Mouse (Mus musculus) ES-Bruce4 (cell line): ENCODE data around the gene Myo9b. TPM values are rescaled to one million over a fixed set of nuclear protein-coding genes. Genes with fewer than 3 reads are reported as not detected.

Experiments
- H3K27ac ChIP-seq: 2 replicates; pipeline ENCODE4 v1.5.1; 2012; ENCODE audit warnings: low read length, inconsistent platforms; ENCODE audit not compliant: insufficient read depth
- H3K27me3 ChIP-seq: 2 replicates; pipeline ENCODE4 v1.6.1; 2012; ENCODE audit warnings: mild to moderate bottlenecking, low read length, inconsistent platforms; ENCODE audit not compliant: control insufficient read depth, poor library complexity, insufficient read depth, severe bottlenecking
- H3K36me3 ChIP-seq: 2 replicates; pipeline ENCODE4 v1.6.1; 2012; ENCODE audit warnings: inconsistent platforms, mild to moderate bottlenecking, low read length, moderate library complexity; ENCODE audit not compliant: control insufficient read depth, poor library complexity, insufficient read depth, severe bottlenecking
- H3K4me1 ChIP-seq: one replicate; pipeline ENCODE4 v1.8.1; 2011; ENCODE audit warnings: low read length; ENCODE audit not compliant: control insufficient read depth, insufficient read depth
- H3K4me3 ChIP-seq: 2 replicates; pipeline ENCODE4 v1.5.1; 2011; ENCODE audit warnings: low read depth, mild to moderate bottlenecking, low read length
- H3K9ac ChIP-seq: 2 replicates; pipeline ENCODE4 v1.6.1; 2012; ENCODE audit warnings: low read depth, mild to moderate bottlenecking, inconsistent platforms; ENCODE audit not compliant: poor library complexity, severe bottlenecking
- H3K9me3 ChIP-seq: replicated peaks from 2 replicates; pipeline ENCODE4 v1.6.1; 2012; ENCODE audit warnings: mild to moderate bottlenecking, low read length, inconsistent platforms; ENCODE audit not compliant: control insufficient read depth, poor library complexity, insufficient read depth, severe bottlenecking
- CTCF ChIP-seq: IDR thresholded peaks from one replicate; pipeline ENCODE4 v1.8.1; 2011; ENCODE audit warnings: low read depth, low read length
- EP300 ChIP-seq: IDR thresholded peaks from 2 replicates; pipeline ENCODE4 v1.6.1; 2011; ENCODE audit warnings: low read depth, low read length; ENCODE audit not compliant: insufficient read depth
- POLR2A ChIP-seq: IDR thresholded peaks from one replicate; pipeline ENCODE4 v1.8.1; 2011; ENCODE audit warnings: low read length; ENCODE audit not compliant: insufficient read depth
- polyA plus RNA-seq: library from polyadenylated mRNA; stranded (reverse); fragments of >200 nt; gene quantifications from 2 replicates; pipeline ENCODE4 v1.2.4, GENCODE M21; 2011; ENCODE audit warnings: low read depth; ENCODE audit not compliant: missing spikeins, insufficient read depth, insufficient read length

The Myo9b gene
- polyA plus RNA-seq, 1 experiment = 37.3 TPM

- peaks cover 9% of the 10 kb centered on the region for H3K4me1 ChIP-seq
- peak overlapping the region; percentile 11; the same call in 1 of the 2 replicates for H3K9ac ChIP-seq
- H3K27ac ChIP-seq = no peak overlapping the region
- peak overlapping the region; percentile 49 for H3K4me3 ChIP-seq
- no peaks in the 10 kb centered on the region for H3K36me3 ChIP-seq
- H3K27me3 ChIP-seq = no peaks in the 10 kb centered on the region
- TF ChIP-seq CTCF (no peak), EP300 (no peak), POLR2A (no peak)
- no peaks in the 10 kb centered on the region for H3K9me3 ChIP-seq
These were observed 104.0 kb downstream of the Myo9b start for GRCm38 (mm10) chr8:71376423-71377030.

GRCm38 (mm10) chr8:71379008-71379407, 106.5 kb downstream of the Myo9b start:
- no peak overlapping the region for H3K27ac ChIP-seq
- H3K9ac ChIP-seq = no peak overlapping the region
- no peak overlapping the region for H3K4me3 ChIP-seq
- peaks cover 10% of the 10 kb centered on the region for H3K4me1 ChIP-seq
- TF ChIP-seq EP300 = no peak
- TF ChIP-seq POLR2A = no peak
- no peak for TF ChIP-seq CTCF
- no peaks in the 10 kb centered on the region for H3K36me3 ChIP-seq
- H3K9me3 ChIP-seq = no peaks in the 10 kb centered on the region
- H3K27me3 ChIP-seq = no peaks in the 10 kb centered on the region

GRCm38 (mm10) chr8:71379512-71380075, 107.1 kb downstream of the Myo9b start:
- peak overlapping the region; percentile 72 for H3K4me3 ChIP-seq
- no peak for TF ChIP-seq POLR2A
- no peak for TF ChIP-seq EP300
- peak overlapping the region; percentile 90; the same call in 1 of the 2 replicates for H3K9ac ChIP-seq
- H3K4me1 ChIP-seq = peaks cover 9% of the 10 kb centered on the region
- H3K9me3 ChIP-seq = no peaks in the 10 kb centered on the region
- H3K27me3 ChIP-seq = no peaks in the 10 kb centered on the region
- H3K27ac ChIP-seq = no peak overlapping the region
- H3K36me3 ChIP-seq = no peaks in the 10 kb centered on the region

- Histone ChIP-seq H3K4me3 (peak overlapping the region; percentile 72), H3K27ac (no peak overlapping the region), H3K4me1 (peaks cover 2% of the 10 kb centered on the region), H3K27me3 (no peaks in the 10 kb centered on the region), H3K9me3 (no peaks in the 10 kb centered on the region), H3K36me3 (no peaks in the 10 kb centered on the region), H3K9ac (peak overlapping the region; percentile 90)
- TF ChIP-seq POLR2A (no peak), EP300 (no peak), CTCF (no peak)
These were observed 108.0 kb downstream of the Myo9b start for GRCm38 (mm10) chr8:71380178-71381171.

GRCm38 (mm10) chr8:71381421-71381970, 109.0 kb downstream of the Myo9b start, which contains the start of gene Nr2f6:
Nr2f6 (minus strand) TSS chr8:71381960.
- Histone ChIP-seq H3K27ac (peak within 1 kb of the TSS; percentile 47), H3K27me3 (no peaks in the 10 kb centered on the region), H3K4me3 (peak within 1 kb of the TSS; percentile 72), H3K4me1 (peaks cover 5% of the 10 kb centered on the region), H3K9me3 (no peaks in the 10 kb centered on the region), H3K36me3 (no peaks in the 10 kb centered on the region), H3K9ac (peak within 1 kb of the TSS; percentile 90)
- TF ChIP-seq CTCF (no peak), POLR2A (no peak), EP300 (no peak)
